Mouse (Mus musculus): ENCODE results near the gene Ucp3.

- TF ChIP-seq POLR2AphosphoS2 (IDR thresholded peaks at IDR 0.05; ENCODE audit: low read depth, low read length) (no peak), JUND (conservative IDR thresholded peaks at IDR 0.05; ENCODE audit: low read depth, low read length) (no peak), POLR2A (IDR thresholded peaks at IDR 0.05; ENCODE audit: low read depth, low read length) (no peak), ZMIZ1 (IDR thresholded peaks at IDR 0.05; ENCODE audit: low read depth, low read length) (no peak), CTCF (conservative IDR thresholded peaks at IDR 0.05 in 1 of 2, IDR thresholded peaks at IDR 0.05 in 1 of 2; ENCODE audit: low read depth in 2 of 2, low read length in 2 of 2) (no peak), MYC (IDR thresholded peaks at IDR 0.05; ENCODE audit: low read depth, low read length) (no peak)
Measured at GRCm38 (mm10) chr7:100465248-100465647, 7.5 kb upstream of the Ucp3 start.
